Mouse (Mus musculus) ES-E14 (cell line): Measurements from ENCODE around the gene Hs6st3. TPM values are rescaled to one million over a fixed set of nuclear protein-coding genes. Genes with fewer than 3 reads are reported as not detected.

ENCODE experiments used
- DNase-seq: peaks from one replicate; pipeline ENCODE4 v3.0.0-alpha.2; 2013; ENCODE audit warnings: low read depth, low spot score
- H3K27ac ChIP-seq: 2 replicates; pipeline ENCODE4 v1.5.1; 2012; ENCODE audit warnings: low read depth, mild to moderate bottlenecking, low read length, moderate library complexity, mixed read lengths; ENCODE audit not compliant: poor library complexity, insufficient read depth, severe bottlenecking
- H3K36me3 ChIP-seq: 2 replicates; pipeline ENCODE4 v1.6.1; 2012; ENCODE audit warnings: mild to moderate bottlenecking, low read length, moderate library complexity, mixed read lengths; ENCODE audit not compliant: control insufficient read depth, poor library complexity, insufficient read depth, severe bottlenecking
- H3K4me1 ChIP-seq, 2 experiments: fragments of 150-350 bp in 1 of 2; sonication (generic) in 1 of 2; 2 replicates each; pipeline ENCODE4 v1.6.1; 2012; ENCODE audit warnings: low read length in 2 of 2, mild to moderate bottlenecking in 1 of 2, mixed read lengths in 1 of 2; ENCODE audit not compliant: control insufficient read depth in 2 of 2, insufficient read depth in 2 of 2, poor library complexity in 1 of 2
- H3K4me3 ChIP-seq, 2 experiments: fragments of 150-350 bp in 1 of 2; sonication (generic) in 1 of 2; 2 replicates each; pipeline ENCODE4 v1.5.1; 2012; ENCODE audit warnings: low read length in 2 of 2, low read depth in 1 of 2, mild to moderate bottlenecking in 1 of 2, mixed read lengths in 1 of 2; ENCODE audit not compliant: insufficient read depth in 1 of 2, poor library complexity in 1 of 2, severe bottlenecking in 1 of 2
- H3K9ac ChIP-seq: 2 replicates; pipeline ENCODE4 v1.6.1; 2012; ENCODE audit warnings: low read depth, mild to moderate bottlenecking, low read length, mixed read lengths; ENCODE audit not compliant: poor library complexity, insufficient read depth, severe bottlenecking
- H3K9me3 ChIP-seq: fragments of 150-350 bp; sonication (generic); 2 replicates; pipeline ENCODE4 v1.6.1; 2012; ENCODE audit warnings: low read depth, mild to moderate bottlenecking, low read length; ENCODE audit not compliant: control insufficient read depth, insufficient read depth
- CHD2 ChIP-seq: IDR thresholded peaks from 2 replicates; pipeline ENCODE4 v1.6.1; 2014; ENCODE audit warnings: mild to moderate bottlenecking, low read depth, low read length, inconsistent platforms
- HCFC1 ChIP-seq: IDR thresholded peaks from 2 replicates; pipeline ENCODE4 v1.6.1; 2012; ENCODE audit warnings: low read length, inconsistent platforms, borderline replicate concordance; ENCODE audit not compliant: insufficient read depth
- MAFK ChIP-seq: IDR thresholded peaks from 2 replicates; pipeline ENCODE4 v1.6.1; 2014; ENCODE audit warnings: mild to moderate bottlenecking, low read depth, low read length, inconsistent platforms; ENCODE audit not compliant: insufficient read depth
- ZC3H11A ChIP-seq: IDR thresholded peaks from 2 replicates; pipeline ENCODE4 v1.6.1; 2012; ENCODE audit warnings: low read depth, mild to moderate bottlenecking, inconsistent platforms, low read length, borderline replicate concordance
- ZNF384 ChIP-seq: IDR thresholded peaks from 2 replicates; pipeline ENCODE4 v1.6.1; 2012; ENCODE audit warnings: low read depth, low read length, inconsistent platforms
- in situ Hi-C, 2 experiments: fragments of 600-800 bp; cut with MboI; formaldehyde crosslinking; loops; one replicate each; pipeline ENCODE4 v1.15.1; 2025; ENCODE audit warnings: low sequenced_read_pairs in 2 of 2, inconsistent platforms in 1 of 2; ENCODE audit not compliant: unreplicated experiment in 2 of 2
- total RNA-seq: library from RNA; depleted of rRNA; stranded (reverse); fragments of 300-350 nt; gene quantifications from 2 replicates; pipeline ENCODE4 v1.2.3, GENCODE M21; 2012

Gene Hs6st3
- total RNA-seq, 1 experiment: 0.62 TPM

DNA sequence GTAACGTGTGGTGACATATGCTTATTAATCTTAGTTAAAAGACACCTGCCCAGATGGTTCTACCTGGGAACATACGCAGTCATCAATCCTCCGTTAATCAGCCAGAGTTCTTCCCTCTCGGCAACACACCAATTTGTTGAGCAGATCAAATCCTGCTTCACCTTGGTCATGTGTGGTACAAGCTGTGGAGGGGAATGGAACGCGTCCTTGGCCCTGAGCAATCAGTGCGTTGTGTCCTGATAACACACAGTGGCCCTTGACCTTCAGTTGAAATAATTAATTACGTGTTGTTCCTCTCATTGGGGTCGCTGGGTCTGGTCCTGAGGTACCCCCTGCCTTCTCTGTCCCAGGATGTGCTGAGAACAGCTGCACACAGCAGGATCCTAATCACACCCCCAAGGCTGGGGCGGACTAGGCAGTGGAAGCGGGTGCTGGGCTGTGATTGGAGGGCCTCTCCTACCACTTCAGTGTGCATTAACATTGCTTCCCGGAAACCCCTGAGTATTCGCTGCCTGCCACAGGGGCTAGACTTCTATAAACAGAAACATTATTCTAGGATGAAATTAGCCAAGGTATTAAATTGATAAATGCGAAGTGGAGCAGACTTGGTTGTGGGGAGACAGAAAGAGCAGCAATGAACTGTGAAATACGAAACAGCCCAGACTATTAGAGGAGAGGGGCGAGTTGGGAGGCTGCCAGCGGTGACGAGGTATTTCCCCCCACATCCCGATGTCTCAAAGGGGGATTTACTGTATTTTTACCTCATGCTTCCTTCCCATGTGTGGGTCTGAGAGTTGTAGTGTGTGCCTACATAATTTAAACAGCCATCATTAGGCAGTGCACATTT lies 693.2 kb downstream of the Hs6st3 start:
- Histone ChIP-seq H3K9me3 (no peaks in the 10 kb centered on the region), H3K27ac (no peak overlapping the region), H3K4me3 (no peak overlapping the region), H3K9ac (no peak overlapping the region), H3K4me1 (no peaks in the 10 kb centered on the region), H3K36me3 (no peaks in the 10 kb centered on the region)
- TF ChIP-seq ZC3H11A: no peak
- no peak for TF ChIP-seq MAFK
- TF ChIP-seq CHD2: no peak
- no peak for TF ChIP-seq ZNF384
- no peak for TF ChIP-seq HCFC1
- DNase-seq: no peak
- in situ Hi-C loops: no loop called here

DNA sequence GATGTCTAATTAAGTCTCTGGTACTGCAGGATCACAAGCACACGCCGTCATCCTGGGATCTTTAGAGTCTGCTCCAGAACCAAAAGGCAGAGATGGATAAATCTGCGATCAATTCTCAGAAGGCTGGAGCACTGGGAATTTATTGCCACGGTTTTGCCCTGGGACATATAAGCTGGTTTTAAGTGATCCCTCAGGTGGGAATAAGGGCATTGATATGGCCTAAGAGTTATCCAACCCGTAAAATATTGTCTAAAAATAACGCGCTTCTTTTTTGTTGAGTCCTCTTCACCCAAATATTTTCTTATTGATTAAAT lies 693.8 kb downstream of the Hs6st3 start:
- no peak for DNase-seq
- no peaks in the 10 kb centered on the region for H3K9me3 ChIP-seq

DNA sequence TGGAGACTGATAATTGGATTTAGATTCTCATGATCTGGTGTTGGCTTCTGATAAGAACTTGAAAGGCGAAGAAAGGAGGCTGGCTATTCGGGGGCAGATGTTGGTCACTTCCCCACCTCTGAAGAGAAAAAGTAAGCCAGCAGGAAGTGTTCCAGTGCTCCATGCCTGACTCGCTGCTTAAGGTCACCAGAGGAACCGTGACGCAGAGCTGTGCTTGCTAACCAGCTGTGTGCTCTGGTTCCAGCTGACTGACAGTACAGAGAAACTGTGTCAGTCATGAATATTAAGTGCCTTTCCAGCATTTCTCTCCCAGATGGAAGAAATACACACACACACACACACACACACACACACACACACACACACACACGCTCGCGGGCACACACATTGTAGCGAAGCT lies 694.8 kb downstream of the Hs6st3 start:
- no peaks in the 10 kb centered on the region for H3K36me3 ChIP-seq
- no peak for TF ChIP-seq ZNF384
- TF ChIP-seq HCFC1: no peak
- no peak for TF ChIP-seq CHD2
- TF ChIP-seq MAFK: no peak
- TF ChIP-seq ZC3H11A: no peak
- H3K9me3 ChIP-seq: no peaks in the 10 kb centered on the region
- DNase-seq: no peak
- no peak overlapping the region for H3K27ac ChIP-seq
- in situ Hi-C loops: no loop called here
- no peak overlapping the region for H3K9ac ChIP-seq
- H3K4me3 ChIP-seq: no peak overlapping the region
- no peaks in the 10 kb centered on the region for H3K4me1 ChIP-seq

More for the DNA sequence above, 693.8 kb downstream of the Hs6st3 start:
- Histone ChIP-seq H3K36me3 (no peaks in the 10 kb centered on the region), H3K4me1 (no peaks in the 10 kb centered on the region), H3K9ac (no peak overlapping the region), H3K27ac (no peak overlapping the region), H3K4me3 (no peak overlapping the region)
- in situ Hi-C loops: no loop called here
- no peak for TF ChIP-seq MAFK
- TF ChIP-seq ZC3H11A: no peak
- no peak for TF ChIP-seq ZNF384
- no peak for TF ChIP-seq HCFC1
- no peak for TF ChIP-seq CHD2

DNA sequence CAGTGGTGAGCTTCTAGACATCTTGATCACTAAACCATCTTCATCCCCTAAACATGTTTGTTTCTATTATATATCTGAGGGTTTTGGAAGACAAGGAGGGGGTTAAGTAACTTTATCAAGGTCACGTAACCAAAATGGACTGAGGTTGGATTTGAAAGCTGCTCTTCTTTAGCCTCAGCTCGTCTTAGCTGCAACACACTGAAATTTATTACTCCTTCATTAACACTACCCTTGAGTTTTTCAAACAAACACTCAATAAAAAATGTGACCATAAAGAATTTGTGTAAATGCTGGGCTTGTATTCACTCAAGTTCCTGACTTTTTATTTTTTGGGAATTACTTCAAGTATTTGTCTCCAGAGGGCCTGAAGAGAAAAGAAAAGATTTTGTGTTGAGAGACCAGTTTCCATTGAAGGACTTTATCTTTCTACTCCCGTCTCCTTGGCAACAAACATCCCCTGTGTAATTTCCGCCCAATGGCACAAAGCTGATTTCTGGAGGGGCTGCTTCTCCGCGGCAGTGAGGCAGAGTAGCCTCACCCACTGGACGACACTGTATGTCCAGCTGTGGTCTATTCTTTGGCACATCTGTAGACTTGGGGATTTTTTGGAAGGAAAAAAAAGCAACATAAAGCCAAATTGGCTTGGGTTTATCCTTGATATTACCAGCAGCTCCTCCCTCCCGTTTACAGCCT lies 696.0 kb downstream of the Hs6st3 start:
- in situ Hi-C loops: no loop called here
- no peak for DNase-seq
- no peaks in the 10 kb centered on the region for H3K4me1 ChIP-seq
- H3K4me3 ChIP-seq: no peak overlapping the region
- no peaks in the 10 kb centered on the region for H3K9me3 ChIP-seq
- no peaks in the 10 kb centered on the region for H3K36me3 ChIP-seq
- no peak overlapping the region for H3K9ac ChIP-seq
- TF ChIP-seq ZNF384 (no peak), HCFC1 (no peak), MAFK (no peak), CHD2 (no peak), ZC3H11A (no peak)
- no peak overlapping the region for H3K27ac ChIP-seq
